Mouse (Mus musculus) gastrocnemius, postnatal 36 days (tissue): ENCODE data around the gene Hist1h2be. TPM values are rescaled to one million over a fixed set of nuclear protein-coding genes. Genes with fewer than 3 reads are reported as not detected.
"Not testable (repeated sequence)": the region's sequence is repeated elsewhere in the genome, so short reads cannot be mapped to it uniquely, and the experiment has no call there.

Experiments used
- DNase-seq, 2 experiments: peaks; one replicate each; pipeline ENCODE4 v3.0.0; 2022
- intact Hi-C: fragments of 180-260 bp; cut with DNase I; formaldehyde crosslinking; loops from one replicate; pipeline ENCODE4 v1.15.1; 2025
- total RNA-seq, 2 experiments: library from RNA; stranded (reverse); gene quantifications; 2 replicates each; pipeline ENCODE4 v1.2.3; 2021

Gene Hist1h2be
- total RNA-seq, 2 experiments from 2014 or later = 16.6 to 18.7 TPM

DNA sequence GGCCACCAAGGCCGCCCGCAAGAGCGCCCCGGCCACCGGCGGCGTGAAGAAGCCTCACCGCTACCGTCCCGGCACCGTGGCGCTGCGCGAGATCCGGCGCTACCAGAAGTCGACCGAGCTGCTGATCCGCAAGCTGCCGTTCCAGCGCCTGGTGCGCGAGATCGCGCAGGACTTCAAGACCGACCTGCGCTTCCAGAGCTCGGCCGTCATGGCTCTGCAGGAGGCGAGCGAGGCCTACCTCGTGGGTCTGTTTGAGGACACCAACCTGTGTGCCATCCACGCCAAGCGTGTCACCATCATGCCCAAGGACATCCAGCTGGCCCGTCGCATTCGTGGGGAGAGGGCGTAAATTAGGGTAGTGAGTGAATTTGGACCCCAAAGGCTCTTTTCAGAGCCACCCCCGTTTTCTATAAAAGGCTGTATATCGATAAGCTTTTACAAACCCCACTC is 45.0 kb downstream of the Hist1h2be start:
- DNase-seq, intact Hi-C loops: not testable (repeated sequence)

GRCm38 (mm10) chr13:23575271-23575851 is 45.6 kb downstream of the Hist1h2be start, which contains the start of gene Hist1h3d:
Gene Hist1h3d, plus strand, starts transcription at chr13:23575763.
- no peak for DNase-seq
- intact Hi-C loops = no loop called here

- DNase-seq, intact Hi-C loops: not testable (repeated sequence)
Measured at GRCm38 (mm10) chr13:23574546-23575170, 46.3 kb downstream of the Hist1h2be start.

GRCm38 (mm10) chr13:23573898-23574524 is 46.9 kb downstream of the Hist1h2be start, which contains the start of the genes Hist1h2bf and Hist1h2ad:
Gene Hist1h2bf, minus strand, starts transcription at chr13:23574196.
Gene Hist1h2ad, plus strand, starts transcription at chr13:23574381.
- DNase-seq = peak; percentile 68 to 71
- intact Hi-C loops = not testable (repeated sequence)

DNA sequence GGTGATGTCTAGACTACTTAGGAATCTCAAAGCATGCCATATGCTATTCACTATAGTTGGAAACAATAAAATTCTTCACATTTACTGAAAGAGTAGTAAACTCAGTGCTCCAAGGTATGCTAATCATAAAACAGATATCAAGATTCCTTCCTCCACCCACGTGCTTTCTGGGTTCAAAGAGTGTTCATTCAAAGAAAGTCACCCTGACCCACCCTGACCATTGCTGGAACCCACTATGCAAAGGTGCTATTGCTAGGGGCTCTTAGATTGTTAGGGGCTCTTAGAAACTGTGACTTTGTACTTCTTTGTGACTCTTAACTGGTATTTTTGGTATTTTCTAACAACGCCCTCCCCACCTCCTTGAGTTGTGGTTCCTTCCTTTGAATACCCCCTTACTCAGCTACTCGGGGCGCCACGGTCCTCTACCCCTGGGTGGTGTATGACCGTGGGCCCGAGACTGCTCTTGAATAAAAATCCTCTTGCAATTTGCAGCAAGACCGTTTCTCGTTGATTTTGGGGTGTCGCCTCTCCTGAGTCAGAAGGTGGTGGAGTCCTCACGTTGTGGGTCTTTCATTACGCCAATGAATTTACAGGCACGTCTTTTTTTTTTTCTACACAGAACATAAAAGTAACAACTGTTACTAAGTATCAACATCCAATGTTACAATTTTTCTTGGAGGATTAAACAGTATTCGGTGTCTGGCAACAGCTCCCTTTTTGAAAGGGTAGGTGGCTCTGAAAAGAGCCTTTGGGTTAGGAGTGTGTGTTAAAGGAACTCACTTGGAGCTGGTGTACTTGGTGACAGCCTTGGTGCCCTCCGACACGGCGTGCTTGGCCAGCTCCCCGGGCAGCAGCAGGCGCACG is 47.7 kb downstream of the Hist1h2be start:
- DNase-seq, intact Hi-C loops: not testable (repeated sequence)

DNA sequence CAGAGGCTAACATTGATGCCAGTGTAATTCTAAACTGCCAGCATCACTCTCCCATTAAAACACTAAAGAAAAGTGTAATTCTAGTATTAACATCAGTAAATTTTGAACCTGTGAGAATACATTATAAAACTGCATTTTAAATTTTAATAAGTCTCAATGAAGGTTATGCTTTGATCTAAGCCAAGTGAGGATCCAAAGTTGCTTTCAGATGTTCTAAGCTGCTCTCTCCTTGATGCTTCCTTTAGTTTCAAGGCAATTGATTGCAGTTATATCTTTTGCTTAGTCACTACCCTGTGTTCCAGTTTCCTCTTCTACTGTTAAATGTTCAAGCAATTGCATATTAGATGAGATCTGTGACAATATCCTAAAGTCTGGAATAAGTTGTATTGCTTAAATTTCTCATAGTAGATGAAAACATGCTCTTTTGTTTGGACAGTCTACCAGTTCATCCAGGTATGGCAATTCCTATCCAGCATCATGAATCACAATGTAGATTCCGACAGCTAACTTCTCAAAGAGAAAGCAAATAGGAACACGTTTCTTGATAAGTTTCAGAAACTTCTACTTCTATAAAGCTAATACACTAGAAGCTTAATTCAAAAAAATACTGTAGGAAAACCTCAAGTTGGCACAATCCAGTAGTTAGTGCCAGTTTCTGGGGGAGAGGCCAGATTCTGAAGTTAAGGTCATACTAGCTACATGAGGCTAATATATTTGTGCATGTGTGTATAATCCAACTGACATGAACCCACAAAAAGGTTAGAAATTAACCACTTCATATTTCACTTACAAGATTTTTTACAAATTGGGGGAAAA is 48.5 kb downstream of the Hist1h2be start:
- DNase-seq = no peak
- intact Hi-C loops = no loop called here

GRCm38 (mm10) chr13:23571504-23572217 is 49.3 kb downstream of the Hist1h2be start:
- DNase-seq, intact Hi-C loops: not testable (repeated sequence)

GRCm38 (mm10) chr13:23571022-23571503 is 49.9 kb downstream of the Hist1h2be start, which contains the start of the genes Hist1h2ae and Hist1h2bg:
Gene Hist1h2ae, minus strand, starts transcription at chr13:23571220.
Gene Hist1h2bg, plus strand, starts transcription at chr13:23571396.
- peak in 1 of 2 experiments; percentile 47 for DNase-seq
- intact Hi-C loops = no loop called here

GRCm38 (mm10) chr13:23570261-23571021 is 50.5 kb downstream of the Hist1h2be start:
- intact Hi-C loops, DNase-seq: not testable (repeated sequence)

GRCm38 (mm10) chr13:23564482-23564881 is 56.4 kb downstream of the Hist1h2be start:
- DNase-seq = no peak
- intact Hi-C loops = no loop called here

GRCm38 (mm10) chr13:23562699-23563462 is 58.0 kb downstream of the Hist1h2be start:
- intact Hi-C loops = no loop called here
- DNase-seq = no peak

DNA sequence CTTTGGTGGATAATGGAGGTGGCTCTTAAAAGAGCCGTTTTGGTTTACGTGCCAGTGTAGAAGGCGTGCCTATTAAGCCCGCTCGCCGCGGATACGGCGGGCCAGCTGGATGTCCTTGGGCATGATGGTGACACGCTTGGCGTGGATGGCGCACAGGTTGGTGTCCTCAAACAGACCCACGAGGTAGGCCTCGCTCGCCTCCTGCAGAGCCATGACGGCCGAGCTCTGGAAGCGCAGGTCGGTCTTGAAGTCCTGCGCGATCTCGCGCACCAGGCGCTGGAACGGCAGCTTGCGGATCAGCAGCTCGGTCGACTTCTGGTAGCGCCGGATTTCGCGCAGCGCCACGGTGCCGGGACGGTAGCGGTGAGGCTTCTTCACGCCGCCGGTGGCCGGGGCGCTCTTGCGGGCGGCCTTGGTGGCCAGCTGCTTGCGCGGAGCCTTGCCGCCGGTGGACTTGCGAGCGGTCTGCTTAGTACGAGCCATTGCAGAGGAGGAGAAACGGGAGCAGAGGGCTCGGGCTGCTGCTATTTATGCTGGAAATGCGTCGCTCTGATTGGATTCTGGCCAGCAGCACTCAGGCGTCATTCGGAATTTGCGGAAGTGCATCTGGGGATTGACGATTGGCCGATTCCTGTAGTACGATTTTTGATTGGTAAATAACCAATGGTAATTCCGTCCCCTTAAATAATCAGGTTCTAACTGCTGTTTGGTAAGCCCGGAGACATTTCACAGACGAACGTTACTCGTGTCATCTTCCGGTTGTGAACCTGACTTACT is 58.9 kb downstream of the Hist1h2be start, which contains the start of gene Hist1h3e:
TSS of gene Hist1h3e (minus strand) at position 487 of the 777 bp plus-strand sequence.
- peak; percentile 83 to 88 for DNase-seq
- intact Hi-C loops = not testable (repeated sequence)

GRCm38 (mm10) chr13:23561531-23561882 is 59.4 kb downstream of the Hist1h2be start:
- intact Hi-C loops, DNase-seq: not testable (repeated sequence)

- DNase-seq, intact Hi-C loops: not testable (repeated sequence)
Measured at GRCm38 (mm10) chr13:23560699-23561098, 60.2 kb downstream of the Hist1h2be start.

DNA sequence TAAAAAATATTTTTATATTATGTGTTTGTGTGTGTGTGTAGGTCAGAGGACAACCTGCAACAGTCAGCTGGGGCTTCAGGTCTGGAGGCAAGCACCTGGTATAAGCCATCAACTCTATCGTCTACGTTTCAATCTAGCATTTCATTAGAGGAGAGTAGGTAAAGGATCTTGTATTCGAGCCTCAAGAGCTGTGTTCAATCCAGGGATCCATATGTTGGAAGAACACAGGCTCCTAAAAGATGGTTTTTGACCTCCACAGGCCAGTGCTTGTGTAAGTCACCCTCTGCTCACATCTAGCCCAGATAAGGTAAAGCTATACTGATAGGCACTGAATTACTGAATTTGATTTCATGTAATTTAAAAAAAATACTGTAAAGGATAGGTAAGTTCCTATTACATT is 64.0 kb downstream of the Hist1h2be start:
- no peak for DNase-seq
- intact Hi-C loops = no loop called here

DNA sequence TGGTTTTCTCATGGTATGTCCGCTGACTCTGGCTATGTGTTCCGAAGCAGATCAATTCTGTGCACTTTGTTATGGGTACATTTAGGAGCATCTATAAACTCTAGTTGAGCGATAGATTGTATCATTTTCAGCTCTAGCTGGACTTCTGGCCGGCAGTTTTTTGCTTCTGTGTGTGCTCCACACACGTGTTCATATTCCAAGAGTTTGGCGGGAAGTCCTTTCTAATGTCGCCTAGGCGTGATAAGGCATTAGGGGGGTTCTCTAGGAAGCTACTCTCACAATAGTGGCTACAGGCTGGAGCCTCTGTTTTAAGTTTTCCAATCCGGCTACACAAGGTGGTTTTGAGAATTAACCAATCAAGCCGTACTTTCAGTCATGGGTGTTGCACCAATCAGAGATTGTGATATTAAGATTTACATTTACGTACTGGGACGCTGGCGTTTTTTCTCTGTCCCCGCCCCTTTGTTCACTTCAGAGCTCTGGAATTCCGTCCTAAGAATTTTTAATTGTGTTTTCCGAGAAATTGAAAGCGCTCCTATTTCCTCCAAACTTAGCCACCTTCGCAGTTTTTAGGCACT is 65.0 kb downstream of the Hist1h2be start:
- DNase-seq = peak in 1 of 2 experiments; percentile 26
- intact Hi-C loops = no loop called here
